Mouse (Mus musculus): ENCODE results near the gene Tanc2. TPM values are rescaled to one million over a fixed set of nuclear protein-coding genes. Genes with fewer than 3 reads are reported as not detected.

The Tanc2 gene
- polyA plus RNA-seq, 1 experiment from 2014 or later: 14.5 TPM

DNA sequence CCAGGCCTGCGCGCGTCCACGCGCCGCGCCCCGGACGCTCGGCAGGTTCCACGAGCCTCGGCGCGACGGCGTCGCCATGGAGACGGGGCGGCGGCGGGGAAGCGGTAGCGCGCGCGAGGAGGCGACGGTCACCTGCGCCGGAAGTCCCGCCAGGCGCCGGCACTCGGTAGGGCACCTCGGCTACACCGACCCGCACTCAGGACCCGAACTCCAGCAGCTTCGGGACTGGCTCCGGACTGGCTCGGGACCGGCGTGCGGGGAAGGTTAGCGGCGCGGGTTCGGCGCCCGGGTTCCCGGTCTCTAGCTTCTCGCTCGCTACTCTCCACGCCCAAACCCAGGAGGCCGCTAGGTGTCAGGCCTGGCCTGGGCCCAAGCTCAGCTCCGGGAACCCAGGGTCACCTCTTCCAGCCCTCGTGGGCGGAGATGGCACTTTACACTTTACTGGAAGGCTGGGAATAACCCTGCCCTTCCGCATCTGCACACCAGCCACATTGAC lies 354.4 kb downstream of the Tanc2 start:
- Histone ChIP-seq H3K27ac (replicated peaks) (peak overlapping the region; percentile 66), H3K4me1 (peaks cover 24% of the 10 kb centered on the region), H3K4me3 (peak overlapping the region; percentile 66), H3K9me3 (no peaks in the 10 kb centered on the region), H3K27me3 (replicated peaks) (peaks cover 71% of the 10 kb centered on the region), H3K4me2 (peak overlapping the region; percentile 98), H3K36me3 (no peaks in the 10 kb centered on the region), H3K9ac (peak overlapping the region; percentile 82)
- under 1% methylated on average over 52 of the region's 59 CpGs for WGBS
- peak; percentile 22; the same call in 1 of the 2 replicates for ATAC-seq (ENCODE audit: extremely low read depth, insufficient number of reproducible peaks, low FRiP score, low TSS enrichment)

DNA sequence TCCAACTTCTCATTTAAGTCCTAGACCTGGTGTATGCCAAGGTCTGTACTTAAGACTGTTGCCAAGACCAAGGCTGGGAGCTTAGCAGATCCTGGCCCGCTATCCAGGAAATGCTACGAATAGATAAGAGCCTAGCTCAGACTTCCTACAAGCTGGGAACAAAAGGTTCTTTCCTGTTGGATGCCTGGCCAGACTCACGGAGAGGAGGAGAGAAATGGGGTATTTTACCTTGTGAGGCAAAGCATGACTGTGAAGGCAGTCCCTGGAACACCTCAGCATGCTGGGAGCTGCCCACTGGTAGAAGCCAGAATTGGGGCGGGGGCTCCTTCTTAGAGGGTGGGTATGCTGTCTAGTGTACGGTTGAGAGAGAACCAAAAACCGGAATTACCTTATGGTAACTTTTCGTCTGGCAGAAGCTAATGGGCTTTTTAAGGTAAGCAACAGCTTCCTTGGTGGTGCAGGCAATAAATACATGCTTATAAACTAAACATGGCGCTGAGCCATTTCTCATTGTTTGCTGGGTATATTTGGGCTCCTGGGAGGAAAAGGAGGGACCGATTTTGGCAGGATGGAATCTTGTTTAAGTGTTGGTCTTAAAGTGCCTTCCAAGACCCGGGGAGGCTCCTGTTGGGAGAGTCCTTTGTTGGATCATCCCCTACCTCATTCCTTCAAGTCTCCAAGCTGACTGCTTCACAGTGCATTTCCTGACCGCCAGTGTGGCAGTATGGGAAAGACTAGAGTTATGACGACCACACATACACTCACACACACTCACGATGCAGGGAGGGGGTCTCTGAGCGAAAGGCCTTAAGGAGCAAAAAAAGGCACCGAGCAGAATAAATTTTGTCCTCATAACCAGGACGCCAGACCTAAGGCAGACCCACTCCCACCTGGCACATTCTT lies 355.2 kb downstream of the Tanc2 start:
- H3K27me3 ChIP-seq (replicated peaks): peaks cover 71% of the 10 kb centered on the region
- H3K36me3 ChIP-seq: no peaks in the 10 kb centered on the region
- no peak for ATAC-seq (ENCODE audit: extremely low read depth, insufficient number of reproducible peaks, low FRiP score, low TSS enrichment)
- peak overlapping the region; percentile 66 for H3K27ac ChIP-seq (replicated peaks)
- WGBS: 65% methylated on average over 16 of the region's 16 CpGs
- peak overlapping the region; percentile 98 for H3K4me2 ChIP-seq
- no peaks in the 10 kb centered on the region for H3K9me3 ChIP-seq
- H3K4me3 ChIP-seq: peak overlapping the region; percentile 66
- peak overlapping the region; percentile 82 for H3K9ac ChIP-seq
- peaks cover 24% of the 10 kb centered on the region for H3K4me1 ChIP-seq

DNA sequence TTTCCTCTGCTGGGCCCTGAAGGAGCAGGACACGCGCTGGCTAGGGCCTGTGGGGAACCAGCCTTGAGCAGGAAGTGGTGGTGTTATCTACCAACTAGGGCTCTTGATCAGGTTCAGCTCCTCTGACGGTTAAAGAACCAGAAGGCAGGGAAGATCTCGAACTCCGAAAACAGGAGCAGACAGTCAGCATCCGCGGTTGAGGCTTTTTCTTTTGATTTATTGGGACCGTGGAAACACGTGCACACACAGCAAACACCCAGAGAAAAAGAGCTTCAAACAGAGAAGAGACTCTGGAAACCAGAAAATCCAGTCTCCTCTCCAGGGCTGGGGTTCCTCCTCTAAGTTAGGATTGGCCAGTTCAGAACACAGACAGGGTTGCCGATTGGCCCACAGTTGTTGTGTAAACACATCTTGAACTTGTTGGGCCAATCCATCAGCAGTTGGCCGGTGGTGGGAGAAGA lies 356.9 kb downstream of the Tanc2 start:
- Histone ChIP-seq H3K27ac (replicated peaks) (no peak overlapping the region), H3K4me2 (no peak overlapping the region), H3K4me3 (no peak overlapping the region), H3K4me1 (peaks cover 24% of the 10 kb centered on the region), H3K9ac (no peak overlapping the region), H3K36me3 (no peaks in the 10 kb centered on the region), H3K9me3 (no peaks in the 10 kb centered on the region), H3K27me3 (replicated peaks) (peaks cover 66% of the 10 kb centered on the region)
- ATAC-seq (ENCODE audit: extremely low read depth, insufficient number of reproducible peaks, low FRiP score, low TSS enrichment): no peak
- 39% methylated on average over 11 of the region's 11 CpGs for WGBS

DNA sequence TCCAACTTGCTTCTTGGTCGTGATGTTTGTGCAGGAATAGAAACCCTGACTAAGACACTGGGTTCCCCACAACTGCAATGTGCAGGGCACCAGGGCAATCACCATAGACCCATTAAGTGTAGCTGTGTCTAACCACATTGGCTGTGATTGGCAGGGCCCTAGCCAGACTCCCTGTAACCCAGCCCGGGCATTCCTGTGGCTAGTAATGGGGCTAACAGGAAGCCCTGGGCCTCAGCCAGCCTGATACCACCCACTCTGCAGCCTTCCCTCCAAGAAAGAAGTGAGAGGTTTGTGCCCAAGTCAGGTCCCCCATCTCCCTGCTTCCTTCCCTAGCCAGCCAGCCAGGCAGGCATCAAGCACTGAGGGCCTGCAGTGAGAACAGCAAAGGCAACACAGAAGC lies 358.5 kb downstream of the Tanc2 start:
- H3K4me3 ChIP-seq: no peak overlapping the region
- no peak overlapping the region for H3K4me2 ChIP-seq
- no peak overlapping the region for H3K9ac ChIP-seq
- no peak overlapping the region for H3K27ac ChIP-seq (replicated peaks)
- H3K27me3 ChIP-seq (replicated peaks): peaks cover 66% of the 10 kb centered on the region
- ATAC-seq (ENCODE audit: extremely low read depth, insufficient number of reproducible peaks, low FRiP score, low TSS enrichment): no peak
- H3K36me3 ChIP-seq: no peaks in the 10 kb centered on the region
- peaks cover 22% of the 10 kb centered on the region for H3K4me1 ChIP-seq
- WGBS: 52% methylated on average over 2 of the region's 2 CpGs
- H3K9me3 ChIP-seq: no peaks in the 10 kb centered on the region

GRCm38 (mm10) chr11:105950519-105950918 lies 360.7 kb downstream of the Tanc2 start:
- Histone ChIP-seq H3K4me3 (no peak overlapping the region), H3K9ac (no peak overlapping the region), H3K27ac (replicated peaks) (no peak overlapping the region), H3K9me3 (no peaks in the 10 kb centered on the region), H3K27me3 (replicated peaks) (peaks cover 60% of the 10 kb centered on the region), H3K36me3 (no peaks in the 10 kb centered on the region), H3K4me2 (no peak overlapping the region), H3K4me1 (0 out of 2 replicates have a peak, but pooled peaks cover 6% of the 10 kb centered on the region)
- no peak for ATAC-seq (ENCODE audit: extremely low read depth, insufficient number of reproducible peaks, low FRiP score, low TSS enrichment)
- WGBS: 50% methylated on average over 4 of the region's 4 CpGs

DNA sequence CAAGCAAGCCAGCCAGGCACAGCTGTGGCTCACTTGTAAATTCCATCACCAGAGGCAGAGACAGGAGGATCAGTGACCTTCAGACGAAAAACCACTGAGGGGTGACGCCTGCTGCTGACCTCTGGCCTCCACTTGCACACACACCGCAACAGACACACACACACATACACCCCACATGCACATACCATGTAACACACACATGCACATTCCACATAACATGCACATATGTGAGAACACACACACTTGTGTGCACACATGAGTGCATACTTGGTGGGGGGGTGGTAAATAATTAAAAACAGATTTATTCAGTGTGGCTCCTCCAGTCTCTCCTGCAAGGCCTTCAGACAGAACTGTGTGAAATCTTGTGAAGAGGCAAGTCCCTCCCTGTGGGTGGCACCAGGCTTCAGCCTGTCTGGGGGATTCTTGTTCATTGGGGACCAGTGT lies 361.8 kb downstream of the Tanc2 start:
- Histone ChIP-seq H3K9me3 (no peaks in the 10 kb centered on the region), H3K9ac (no peak overlapping the region), H3K36me3 (no peaks in the 10 kb centered on the region), H3K4me1 (0 out of 2 replicates have a peak, but pooled peaks cover 6% of the 10 kb centered on the region), H3K4me3 (no peak overlapping the region), H3K4me2 (no peak overlapping the region), H3K27me3 (replicated peaks) (peaks cover 49% of the 10 kb centered on the region), H3K27ac (replicated peaks) (no peak overlapping the region)
- no peak for ATAC-seq (ENCODE audit: extremely low read depth, insufficient number of reproducible peaks, low FRiP score, low TSS enrichment)
- WGBS: 63% methylated on average over 3 of the region's 3 CpGs

GRCm38 (mm10) chr11:105952111-105952510 lies 362.3 kb downstream of the Tanc2 start:
- Histone ChIP-seq H3K4me3 (no peak overlapping the region), H3K27me3 (replicated peaks) (peaks cover 49% of the 10 kb centered on the region), H3K4me2 (no peak overlapping the region), H3K9ac (no peak overlapping the region), H3K9me3 (no peaks in the 10 kb centered on the region), H3K36me3 (no peaks in the 10 kb centered on the region), H3K4me1 (peaks cover 6% of the 10 kb centered on the region; the same call in 1 of the 2 replicates), H3K27ac (replicated peaks) (no peak overlapping the region)
- no peak for ATAC-seq (ENCODE audit: extremely low read depth, insufficient number of reproducible peaks, low FRiP score, low TSS enrichment)
- WGBS: 84% methylated on average over 9 of the region's 9 CpGs

GRCm38 (mm10) chr11:105952911-105953386 lies 363.2 kb downstream of the Tanc2 start, which contains the start of gene Cyb561:
Gene Cyb561 (minus strand): TSS chr11:105953336.
- H3K4me3 ChIP-seq: no peak within 1 kb of the TSS
- no peak within 1 kb of the TSS for H3K27ac ChIP-seq (replicated peaks)
- no peak for ATAC-seq (ENCODE audit: extremely low read depth, insufficient number of reproducible peaks, low FRiP score, low TSS enrichment)
- H3K27me3 ChIP-seq (replicated peaks): peaks cover 42% of the 10 kb centered on the region
- no peaks in the 10 kb centered on the region for H3K36me3 ChIP-seq
- H3K9me3 ChIP-seq: no peaks in the 10 kb centered on the region
- H3K4me1 ChIP-seq: peaks cover 9% of the 10 kb centered on the region; the same call in 1 of the 2 replicates
- H3K4me2 ChIP-seq: no peak within 1 kb of the TSS
- 69% methylated on average over 12 of the region's 12 CpGs for WGBS
- H3K9ac ChIP-seq: no peak within 1 kb of the TSS

GRCm38 (mm10) chr11:105953402-105953801 lies 363.6 kb downstream of the Tanc2 start:
- no peak overlapping the region for H3K27ac ChIP-seq (replicated peaks)
- no peaks in the 10 kb centered on the region for H3K36me3 ChIP-seq
- no peak overlapping the region for H3K9ac ChIP-seq
- no peaks in the 10 kb centered on the region for H3K9me3 ChIP-seq
- no peak overlapping the region for H3K4me3 ChIP-seq
- no peak overlapping the region for H3K4me2 ChIP-seq
- H3K4me1 ChIP-seq: peaks cover 12% of the 10 kb centered on the region; the same call in 1 of the 2 replicates
- peaks cover 40% of the 10 kb centered on the region for H3K27me3 ChIP-seq (replicated peaks)
- no peak for ATAC-seq (ENCODE audit: extremely low read depth, insufficient number of reproducible peaks, low FRiP score, low TSS enrichment)
- WGBS: 62% methylated on average over 6 of the region's 6 CpGs

GRCm38 (mm10) chr11:105955815-105956430 lies 366.1 kb downstream of the Tanc2 start:
- Histone ChIP-seq H3K4me1 (peaks cover 29% of the 10 kb centered on the region), H3K36me3 (no peaks in the 10 kb centered on the region), H3K4me3 (no peak overlapping the region), H3K27ac (replicated peaks) (no peak overlapping the region), H3K4me2 (no peak overlapping the region), H3K27me3 (replicated peaks) (peaks cover 20% of the 10 kb centered on the region), H3K9me3 (no peaks in the 10 kb centered on the region), H3K9ac (no peak overlapping the region)
- no peak for ATAC-seq (ENCODE audit: extremely low read depth, insufficient number of reproducible peaks, low FRiP score, low TSS enrichment)
- 85% methylated on average over 28 of the region's 28 CpGs for WGBS

- Histone ChIP-seq H3K9ac (no peak overlapping the region), H3K27ac (replicated peaks) (no peak overlapping the region), H3K36me3 (no peaks in the 10 kb centered on the region), H3K4me1 (peaks cover 29% of the 10 kb centered on the region), H3K4me3 (no peak overlapping the region), H3K9me3 (no peaks in the 10 kb centered on the region), H3K4me2 (no peak overlapping the region), H3K27me3 (replicated peaks) (peaks cover 8% of the 10 kb centered on the region)
- no peak for ATAC-seq (ENCODE audit: extremely low read depth, insufficient number of reproducible peaks, low FRiP score, low TSS enrichment)
- WGBS: 61% methylated on average over 6 of the region's 6 CpGs
Measured at GRCm38 (mm10) chr11:105957501-105957900, 367.7 kb downstream of the Tanc2 start.
